Mouse (Mus musculus) lung, embryonic 15.5 days (tissue): ENCODE measurements around the gene 1810030O07Rik. TPM values are rescaled to one million over a fixed set of nuclear protein-coding genes. Genes with fewer than 3 reads are reported as not detected.
"Not testable (repeated sequence)": the region's sequence is repeated elsewhere in the genome, so short reads cannot be mapped to it uniquely, and the experiment has no call there.

Source experiments
- ATAC-seq: fragments of 200-750 bp; cut with Nextera tagmentation; 2 replicates; pipeline ENCODE4 v1.8.0; 2017; ENCODE audit warnings: moderate number of reproducible peaks, borderline replicate concordance; ENCODE audit not compliant: low FRiP score, low TSS enrichment; ENCODE audit errors: extremely low read depth
- H3K27ac ChIP-seq: fragments of 300-500 bp; sonication (generic); 2 replicates; pipeline ENCODE4 v1.5.1; 2015; ENCODE audit warnings: moderate library complexity, mild to moderate bottlenecking, inconsistent platforms
- H3K27me3 ChIP-seq: fragments of 300-500 bp; sonication (generic); 2 replicates; pipeline ENCODE4 v1.6.1; 2015; ENCODE audit warnings: inconsistent platforms
- H3K36me3 ChIP-seq: fragments of 300-500 bp; sonication (generic); 2 replicates; pipeline ENCODE4 v1.6.1; 2015; ENCODE audit warnings: inconsistent platforms
- H3K4me1 ChIP-seq: fragments of 300-500 bp; sonication (generic); 2 replicates; pipeline ENCODE4 v1.6.1; 2015; ENCODE audit warnings: inconsistent platforms
- H3K4me2 ChIP-seq: fragments of 300-500 bp; sonication (generic); 2 replicates; pipeline ENCODE4 v1.6.1; 2015; ENCODE audit warnings: inconsistent platforms, mild to moderate bottlenecking, moderate library complexity
- H3K4me3 ChIP-seq: fragments of 300-500 bp; sonication (generic); 2 replicates; pipeline ENCODE4 v1.5.1; 2015; ENCODE audit warnings: mild to moderate bottlenecking, inconsistent platforms
- H3K9ac ChIP-seq: fragments of 300-500 bp; sonication (generic); 2 replicates; pipeline ENCODE4 v1.6.1; 2015; ENCODE audit warnings: inconsistent platforms
- H3K9me3 ChIP-seq: fragments of 300-500 bp; sonication (generic); 2 replicates; pipeline ENCODE4 v1.6.1; 2016; ENCODE audit warnings: inconsistent platforms
- WGBS: fragments of 180-500 bp; shearing (Covaris S2); methylation state at CpG from one replicate; pipeline ENCODE4 v1.1.7; 2015; 5-methylcytosine and 5-hydroxymethylcytosine counted together
- polyA plus RNA-seq: library from polyadenylated mRNA; unstranded; fragments of >200 nt; fragmentation: Nextera tagmentation; extraction: Ambion mirVana; gene quantifications from 2 replicates; pipeline ENCODE4 v1.2.1, GENCODE M21; 2015

The 1810030O07Rik gene
- polyA plus RNA-seq = 39.7 and 42.6 TPM in 2 replicates

DNA sequence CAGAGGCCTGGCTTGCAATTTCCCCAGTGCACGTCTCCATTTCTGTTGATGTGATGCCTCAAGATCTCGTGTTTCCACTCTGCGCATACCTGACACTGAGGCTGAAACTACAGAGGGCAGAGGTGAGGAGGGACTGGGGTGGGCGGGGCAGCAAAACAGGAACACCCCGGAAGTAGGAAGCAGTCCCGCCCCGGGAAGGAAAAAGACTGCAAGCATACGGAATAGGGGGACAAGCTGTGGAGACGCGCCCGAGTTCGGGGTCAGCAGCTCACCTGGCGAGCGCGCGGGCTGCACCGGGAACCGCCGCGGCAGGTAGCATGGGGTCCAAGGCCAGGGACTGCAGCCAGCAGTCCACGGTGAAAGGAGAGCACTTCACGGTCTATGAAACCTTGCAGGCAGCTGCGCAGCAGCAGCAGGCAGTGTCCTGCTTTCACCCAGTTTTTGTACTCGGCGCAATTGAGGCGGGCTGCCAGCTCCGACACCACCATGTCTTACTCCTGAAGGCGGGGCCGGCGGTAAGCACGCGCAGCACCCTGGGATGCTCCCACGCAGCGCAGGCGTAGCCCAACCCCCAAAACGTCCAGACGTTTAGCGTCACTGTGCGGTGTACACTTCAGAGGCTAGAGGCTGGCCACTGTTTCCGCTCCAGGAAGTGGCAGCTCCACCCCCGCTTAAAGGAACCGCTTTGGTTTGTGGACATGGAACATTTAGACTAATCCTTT, at the start of gene 1810030O07Rik:
Gene 1810030O07Rik (minus strand): TSS at position 615 of the 722 bp plus-strand sequence.
- no peaks in the 10 kb centered on the region for H3K27me3 ChIP-seq
- ATAC-seq = peak; percentile 100
- H3K9ac ChIP-seq = peak within 1 kb of the TSS; percentile 61
- H3K27ac ChIP-seq = peak within 1 kb of the TSS; percentile 92
- no peaks in the 10 kb centered on the region for H3K9me3 ChIP-seq
- 7% methylated on average over 41 of the region's 42 CpGs for whole genome bisulfite sequencing
- peaks cover 8% of the 10 kb centered on the region; the same call in 1 of the 2 replicates for H3K36me3 ChIP-seq
- H3K4me2 ChIP-seq = peak within 1 kb of the TSS; percentile 52
- peak within 1 kb of the TSS; percentile 75 for H3K4me3 ChIP-seq
- no peaks in the 10 kb centered on the region for H3K4me1 ChIP-seq

GRCm38 (mm10) chrX:12716036-12716435, 42.6 kb upstream of the 1810030O07Rik start:
- Histone ChIP-seq H3K4me3 (no peak overlapping the region), H3K36me3 (0 out of 2 replicates have a peak, but pooled peaks cover 6% of the 10 kb centered on the region), H3K9me3 (no peaks in the 10 kb centered on the region), H3K9ac (no peak overlapping the region), H3K4me2 (no peak overlapping the region), H3K27me3 (no peaks in the 10 kb centered on the region), H3K4me1 (no peaks in the 10 kb centered on the region), H3K27ac (no peak overlapping the region)
- WGBS = 82% methylated on average over 4 of the region's 4 CpGs
- ATAC-seq = no peak

GRCm38 (mm10) chrX:12713796-12714195, 40.3 kb upstream of the 1810030O07Rik start:
- Histone ChIP-seq H3K27me3 (no peaks in the 10 kb centered on the region), H3K4me3 (no peak overlapping the region), H3K36me3 (0 out of 2 replicates have a peak, but pooled peaks cover 6% of the 10 kb centered on the region), H3K4me1 (no peaks in the 10 kb centered on the region), H3K9me3 (no peaks in the 10 kb centered on the region), H3K9ac (no peak overlapping the region), H3K27ac (no peak overlapping the region), H3K4me2 (no peak overlapping the region)
- 90% methylated on average over 7 of the region's 7 CpGs for WGBS
- ATAC-seq = no peak

- no peaks in the 10 kb centered on the region for H3K27me3 ChIP-seq
- no peak overlapping the region for H3K9ac ChIP-seq
- WGBS = 53% methylated on average over 8 of the region's 8 CpGs
- peaks cover 11% of the 10 kb centered on the region; the same call in 1 of the 2 replicates for H3K36me3 ChIP-seq
- no peak overlapping the region for H3K4me3 ChIP-seq
- H3K27ac ChIP-seq = no peak overlapping the region
- H3K9me3 ChIP-seq = no peaks in the 10 kb centered on the region
- peak; percentile 67; the same call in 1 of the 2 replicates for ATAC-seq
- H3K4me2 ChIP-seq = no peak overlapping the region
- no peaks in the 10 kb centered on the region for H3K4me1 ChIP-seq
Observed at GRCm38 (mm10) chrX:12686910-12687309, 13.4 kb upstream of the 1810030O07Rik start.

DNA sequence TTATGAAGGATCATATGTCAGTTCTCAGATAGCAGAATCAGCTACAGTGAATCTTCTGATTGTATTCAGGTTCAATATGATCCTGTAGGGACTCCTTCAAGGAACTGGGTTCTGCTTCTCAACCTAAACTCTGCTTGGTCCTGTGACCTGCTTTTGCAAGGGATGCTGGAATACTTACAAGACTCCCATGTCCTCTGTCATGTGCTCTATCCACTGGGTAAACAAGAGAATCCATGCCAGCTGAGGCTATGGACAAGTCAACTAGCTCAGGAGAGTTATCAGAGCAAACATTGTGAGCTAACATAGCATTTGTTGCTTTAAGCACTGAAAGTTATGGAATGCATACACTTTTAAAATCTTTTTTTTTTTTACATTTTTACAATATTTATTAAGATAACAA, 12.6 kb upstream of the 1810030O07Rik start:
- no peak overlapping the region for H3K27ac ChIP-seq
- no peaks in the 10 kb centered on the region for H3K9me3 ChIP-seq
- H3K9ac ChIP-seq = no peak overlapping the region
- no peak overlapping the region for H3K4me3 ChIP-seq
- H3K4me2 ChIP-seq = no peak overlapping the region
- no peak for ATAC-seq
- no peaks in the 10 kb centered on the region for H3K4me1 ChIP-seq
- H3K36me3 ChIP-seq = peaks cover 11% of the 10 kb centered on the region; the same call in 1 of the 2 replicates
- H3K27me3 ChIP-seq = no peaks in the 10 kb centered on the region

- H3K4me1 ChIP-seq = no peaks in the 10 kb centered on the region
Observed at GRCm38 (mm10) chrX:12677396-12677795, 3.9 kb upstream of the 1810030O07Rik start.

GRCm38 (mm10) chrX:12653879-12654278, 19.6 kb downstream of the 1810030O07Rik start:
- Histone ChIP-seq H3K27ac (no peak overlapping the region), H3K9ac (no peak overlapping the region), H3K9me3 (no peaks in the 10 kb centered on the region), H3K36me3 (peaks cover 9% of the 10 kb centered on the region), H3K4me2 (no peak overlapping the region), H3K4me1 (no peaks in the 10 kb centered on the region), H3K27me3 (no peaks in the 10 kb centered on the region), H3K4me3 (no peak overlapping the region)
- 59% methylated on average over 2 of the region's 2 CpGs for WGBS
- ATAC-seq = no peak

More at GRCm38 (mm10) chrX:12677396-12677795, 3.9 kb upstream of the 1810030O07Rik start:
- H3K9me3 ChIP-seq = no peaks in the 10 kb centered on the region
- no peaks in the 10 kb centered on the region for H3K27me3 ChIP-seq
- no peak overlapping the region for H3K4me3 ChIP-seq
- no peak overlapping the region for H3K9ac ChIP-seq
- no peak for ATAC-seq
- no peak overlapping the region for H3K27ac ChIP-seq
- 24% methylated on average over 6 of the region's 6 CpGs for WGBS
- 0 out of 2 replicates have a peak, but pooled peaks cover 3% of the 10 kb centered on the region for H3K36me3 ChIP-seq
- no peak overlapping the region for H3K4me2 ChIP-seq

DNA sequence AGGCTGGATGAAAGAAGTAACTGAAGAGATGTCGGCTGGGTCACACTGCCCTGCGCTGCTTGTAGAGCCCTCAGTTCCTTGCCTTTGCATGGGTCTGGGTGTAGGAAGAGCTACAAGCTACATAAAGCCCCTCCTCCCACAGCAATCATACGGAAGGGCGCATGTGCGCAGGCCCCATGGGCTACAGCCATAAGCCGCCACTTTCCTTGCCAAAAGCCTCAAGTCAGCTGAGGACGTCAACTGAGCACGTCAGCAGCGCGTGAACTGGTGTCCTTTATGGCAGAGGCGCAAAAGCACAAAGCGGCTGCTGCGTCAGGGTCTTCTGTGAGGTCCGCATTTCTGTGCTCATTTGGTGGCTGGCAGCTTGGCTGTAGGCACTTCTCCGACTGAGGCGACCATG, 21.6 kb downstream of the 1810030O07Rik start:
- no peaks in the 10 kb centered on the region for H3K27me3 ChIP-seq
- no peak overlapping the region for H3K9ac ChIP-seq
- no peaks in the 10 kb centered on the region for H3K9me3 ChIP-seq
- H3K4me2 ChIP-seq = no peak overlapping the region
- H3K4me1 ChIP-seq = no peaks in the 10 kb centered on the region
- 88% methylated on average over 16 of the region's 16 CpGs for WGBS
- H3K27ac ChIP-seq = no peak overlapping the region
- H3K4me3 ChIP-seq = no peak overlapping the region
- 0 out of 2 replicates have a peak, but pooled peaks cover under 1% of the 10 kb centered on the region for H3K36me3 ChIP-seq
- ATAC-seq = no peak

DNA sequence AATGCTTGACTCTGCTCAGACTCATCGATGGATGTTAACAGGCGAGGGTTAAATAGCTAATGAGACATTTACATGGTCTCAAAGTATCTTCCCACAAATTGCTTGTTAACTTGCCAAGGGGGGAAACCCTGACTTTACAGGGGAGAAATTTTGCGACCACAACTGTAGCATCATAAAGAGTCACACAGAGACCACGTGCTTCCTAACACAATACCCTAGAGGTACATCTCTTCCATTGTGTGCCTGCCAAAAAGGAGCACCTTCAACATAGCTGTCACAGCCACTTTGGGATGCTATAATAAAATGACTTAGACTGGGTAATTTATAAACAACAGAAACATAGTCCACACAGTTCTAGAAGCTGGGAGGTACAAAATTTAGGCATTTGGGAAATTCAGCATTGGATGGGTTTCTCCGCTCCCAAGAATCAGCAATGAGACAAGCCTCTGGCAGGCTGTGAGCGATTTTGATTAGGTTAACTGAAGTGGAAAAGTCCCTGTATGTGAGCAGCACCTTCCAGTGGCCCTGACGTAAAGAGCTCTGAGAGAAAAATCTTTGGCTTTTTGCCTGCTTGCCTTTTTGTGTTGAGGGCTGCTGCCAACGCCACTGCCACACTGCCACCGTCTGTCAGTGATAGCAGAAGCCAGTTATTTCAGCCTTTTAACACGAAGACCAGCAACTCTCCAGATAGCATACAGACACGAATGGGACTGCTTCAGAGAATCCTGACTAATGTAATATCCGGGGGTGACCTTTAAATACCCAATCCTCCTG, 27.8 kb downstream of the 1810030O07Rik start:
- H3K9ac ChIP-seq = no peak overlapping the region
- H3K36me3 ChIP-seq = no peaks in the 10 kb centered on the region
- no peak overlapping the region for H3K4me3 ChIP-seq
- ATAC-seq = no peak
- no peaks in the 10 kb centered on the region for H3K27me3 ChIP-seq
- no peak overlapping the region for H3K27ac ChIP-seq
- H3K4me1 ChIP-seq = no peaks in the 10 kb centered on the region
- H3K9me3 ChIP-seq = no peaks in the 10 kb centered on the region
- whole genome bisulfite sequencing = 55% methylated on average over 12 of the region's 12 CpGs
- H3K4me2 ChIP-seq = no peak overlapping the region

DNA sequence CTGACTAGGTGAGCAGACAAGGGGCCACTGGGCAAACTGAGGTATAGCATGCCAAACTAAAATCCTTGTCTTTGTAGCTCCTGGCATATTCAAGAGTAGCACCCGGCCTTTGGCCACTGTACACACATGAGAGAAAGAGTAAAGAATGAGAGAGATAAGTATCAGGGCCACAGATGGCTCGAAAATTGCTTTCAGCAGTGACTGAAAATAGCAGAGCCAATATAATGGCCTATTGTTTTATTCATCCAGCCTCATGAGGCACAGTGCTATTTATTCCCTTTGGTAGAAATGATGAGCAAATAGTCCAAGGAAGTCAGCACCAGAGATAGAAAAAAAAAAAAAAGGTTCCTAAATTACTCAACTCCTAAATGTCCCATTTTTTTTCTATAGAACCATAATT, 28.5 kb downstream of the 1810030O07Rik start:
- Histone ChIP-seq H3K4me2 (no peak overlapping the region), H3K4me3 (no peak overlapping the region), H3K9ac (no peak overlapping the region), H3K9me3 (no peaks in the 10 kb centered on the region), H3K36me3 (no peaks in the 10 kb centered on the region), H3K4me1 (no peaks in the 10 kb centered on the region), H3K27ac (no peak overlapping the region), H3K27me3 (no peaks in the 10 kb centered on the region)
- 29% methylated on average over 2 of the region's 2 CpGs for WGBS
- ATAC-seq = no peak

- no peak overlapping the region for H3K27ac ChIP-seq
- H3K4me2 ChIP-seq = no peak overlapping the region
- ATAC-seq = no peak
- no peaks in the 10 kb centered on the region for H3K36me3 ChIP-seq
- 84% methylated on average over 4 of the region's 4 CpGs for WGBS
- H3K27me3 ChIP-seq = no peaks in the 10 kb centered on the region
- H3K4me1 ChIP-seq = no peaks in the 10 kb centered on the region
- no peak overlapping the region for H3K4me3 ChIP-seq
- H3K9me3 ChIP-seq = no peaks in the 10 kb centered on the region
- no peak overlapping the region for H3K9ac ChIP-seq
Observed at GRCm38 (mm10) chrX:12625131-12625530, 48.3 kb downstream of the 1810030O07Rik start.

DNA sequence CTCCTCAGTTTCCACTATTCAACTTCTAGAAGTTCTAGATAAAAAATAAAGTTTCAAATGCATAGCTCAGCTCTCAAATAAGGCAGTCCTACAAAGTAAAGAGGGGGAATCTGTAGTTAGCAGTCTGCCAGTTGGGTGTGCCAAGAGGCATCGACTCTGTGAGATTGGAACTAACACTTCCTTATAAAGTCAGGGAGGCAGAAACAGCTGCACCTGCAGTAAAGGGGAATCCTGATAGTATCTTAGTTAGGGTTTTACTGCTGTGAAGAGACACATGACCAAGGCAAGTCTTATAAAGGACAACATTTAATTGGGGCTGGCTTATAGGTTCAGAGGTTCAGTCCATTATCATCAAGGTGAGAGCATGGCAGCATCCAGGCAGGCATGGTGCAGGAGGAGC, 61.1 kb downstream of the 1810030O07Rik start:
- 96% methylated on average over 1 of the region's 1 CpGs for WGBS
- not testable (repeated sequence) for H3K9ac ChIP-seq, H3K9me3 ChIP-seq, H3K4me2 ChIP-seq, H3K4me3 ChIP-seq, H3K27ac ChIP-seq, ATAC-seq, H3K27me3 ChIP-seq, H3K36me3 ChIP-seq, H3K4me1 ChIP-seq
